12 mouse cellular contexts compared by ENCODE assay signal in genomic region chr2:163344976-163345660, GRCm38 (mm10). TPM values are rescaled to one million over a fixed set of nuclear protein-coding genes. Genes with fewer than 3 reads are reported as not detected.
DNase-seq lines count a peak whose midpoint lies in the region; TF ChIP-seq lines count a peak whose summit lies in the region.
"Had no signal": no experiment of that assay in that cellular context is flagged by ENCODE, and none has a peak within 500 bp of the region (broad histone marks: within the 10 kb centered on the region; RNA-seq: fewer than 3 reads in every experiment).

No protein-coding gene starts in this region.

- WGBS in heart, embryonic 10.5 days = 68% methylated on average over 13 of the region's 13 CpGs
- 54% methylated on average over 13 of the region's 13 CpGs for WGBS in lung, adult 2 months
- 88% methylated on average over 13 of the region's 13 CpGs for WGBS in thymus, adult 2 months

- peak overlapping the region; percentile 64 for H3K27ac ChIP-seq in heart, embryonic 10.5 days
- no peak overlapping the region for H3K27ac ChIP-seq in thymus, adult 2 months (ENCODE audit: control insufficient read depth, insufficient read depth, low read length)
- H3K27ac ChIP-seq: left cerebral cortex, adult 2 months; neural tube, embryonic 13.5 days had no signal

- H3K27me3 ChIP-seq in heart, embryonic 10.5 days (ENCODE audit: insufficient read depth, poor library complexity, severe bottlenecking) = 0 out of 2 replicates have a peak, but pooled peaks cover 4% of the 10 kb centered on the region
- H3K27me3 ChIP-seq in thymus, adult 2 months (ENCODE audit: control insufficient read depth, insufficient read depth, low read length) = no peaks in the 10 kb centered on the region

- TF ChIP-seq CTCF in lung, adult 2 months (IDR thresholded peaks at IDR 0.05; ENCODE audit: insufficient read depth, low read length) = no peak
- TF ChIP-seq CTCF in thymus, adult 2 months (IDR thresholded peaks at IDR 0.05; ENCODE audit: borderline replicate concordance, control insufficient read depth, extremely low read depth, insufficient read depth, low read length, poor library complexity) = no peak

- TF ChIP-seq POLR2A in lung, adult 2 months (IDR thresholded peaks at IDR 0.05; ENCODE audit: borderline replicate concordance, extremely low read depth, low read depth, low read length) = peak; percentile 12; the same call in 1 of the 2 replicates
- TF ChIP-seq POLR2A in thymus, adult 2 months (IDR thresholded peaks at IDR 0.05; ENCODE audit: control insufficient read depth, extremely low read depth, insufficient read depth, low read length, poor library complexity) = no peak

- peaks cover 64% of the 10 kb centered on the region for H3K4me1 ChIP-seq in heart, embryonic 10.5 days
- H3K4me1 ChIP-seq in lung, adult 2 months (ENCODE audit: control insufficient read depth, insufficient read depth, low read length) = no peaks in the 10 kb centered on the region
- H3K4me1 ChIP-seq in thymus, adult 2 months (replicated peaks; ENCODE audit: control insufficient read depth, insufficient read depth, low read length) = no peaks in the 10 kb centered on the region
- H3K4me1 ChIP-seq: neural tube, embryonic 13.5 days had no signal

- no peaks in the 10 kb centered on the region for H3K9me3 ChIP-seq in heart, embryonic 10.5 days
- H3K9me3 ChIP-seq: neural tube, embryonic 13.5 days had no signal

- no peak overlapping the region for H3K4me3 ChIP-seq in heart, embryonic 10.5 days
- H3K4me3 ChIP-seq in lung, adult 2 months (replicated peaks; ENCODE audit: extremely low read depth, low read depth, low read length) = no peak overlapping the region
- H3K4me3 ChIP-seq in thymus, adult 2 months (ENCODE audit: control insufficient read depth, insufficient read depth, low read length) = no peak overlapping the region
- H3K4me3 ChIP-seq: left cerebral cortex, adult 2 months; neural tube, embryonic 13.5 days had no signal

- H3K36me3 ChIP-seq in heart, embryonic 10.5 days = peaks cover 63% of the 10 kb centered on the region
- no peaks in the 10 kb centered on the region for H3K36me3 ChIP-seq in thymus, adult 2 months (ENCODE audit: control insufficient read depth, insufficient read depth, low read length)
- H3K36me3 ChIP-seq: neural tube, embryonic 13.5 days had no signal

- peak; percentile 49 to 75 for DNase-seq in adrenal gland, adult (ENCODE audit: inconsistent age in 2 of 2, low spot score in 1 of 2)
- DNase-seq in adrenal gland, postnatal 4 days (ENCODE audit: low spot score in 2 of 2) = no peak
- DNase-seq in Muller cell, postnatal 12 days (ENCODE audit: inconsistent ontology term) = peak; percentile 60
- no peak for DNase-seq in heart, embryonic 10.5 days (ENCODE audit: low spot score)
- DNase-seq in lung, adult 2 months = no peak
- no peak for DNase-seq in natural killer cell, adult 2 months (ENCODE audit: low spot score in 2 of 2)
- no peak for DNase-seq in right cerebral cortex, postnatal 4 days
- DNase-seq in thymus, adult 2 months = no peak
- DNase-seq: thymus, postnatal 4 days had no signal

RNA-seq across cellular contexts. Expression of gene Jph2, which starts 52.7 kb away (rescaled TPM):
- 10 to 100 TPM in 1 of 2 experiments, 1 to 10 TPM in 1; 9.3 to 13.0 TPM for total RNA-seq in adrenal gland, postnatal 4 days (2021)
- polyA plus RNA-seq in heart, embryonic 10.5 days (2016; fragmentation: Nextera tagmentation; extraction: Ambion mirVana) = 32.5 and 43.7 TPM in 2 replicates
- 32.3 and 38.4 TPM in 2 replicates for polyA plus RNA-seq in lung, adult 2 months (2012; rRNA removed)
- 3.3 and 14.7 TPM in 2 replicates for polyA plus RNA-seq in thymus, adult 2 months (2012; rRNA removed)
- total RNA-seq: megakaryocyte, adult 5-6 weeks had no signal

Comparison
In these comparisons a context has a peak if more than half of its experiments do, and no peak if none do; other contexts are left out.
1. DNase-seq: peak in adrenal gland, adult (2 of 2) and Muller cell, postnatal 12 days (single experiment); none in adrenal gland, postnatal 4 days (0 of 2), heart, embryonic 10.5 days (single experiment), lung, adult 2 months (single experiment), natural killer cell, adult 2 months (0 of 2), right cerebral cortex, postnatal 4 days (single experiment) and thymus, adult 2 months (single experiment).